Mouse (Mus musculus) granulocyte monocyte progenitor cell, adult 5-6 weeks (primary cell): ENCODE measurements at regions not wholly inside any gene's neighbourhood (a gene's known extent, or its start where the extent isn't known, plus 50 kb on each side); places are given as distances from the start of the nearest gene placed in this dataset.

Source experiments
- ATAC-seq: replicated peaks from 2 replicates; pipeline ENCODE4 v1.8.0; 2016; ENCODE audit warnings: mild to moderate bottlenecking, moderate TSS enrichment, inconsistent platforms; ENCODE audit not compliant: poor library complexity, severe bottlenecking

DNA sequence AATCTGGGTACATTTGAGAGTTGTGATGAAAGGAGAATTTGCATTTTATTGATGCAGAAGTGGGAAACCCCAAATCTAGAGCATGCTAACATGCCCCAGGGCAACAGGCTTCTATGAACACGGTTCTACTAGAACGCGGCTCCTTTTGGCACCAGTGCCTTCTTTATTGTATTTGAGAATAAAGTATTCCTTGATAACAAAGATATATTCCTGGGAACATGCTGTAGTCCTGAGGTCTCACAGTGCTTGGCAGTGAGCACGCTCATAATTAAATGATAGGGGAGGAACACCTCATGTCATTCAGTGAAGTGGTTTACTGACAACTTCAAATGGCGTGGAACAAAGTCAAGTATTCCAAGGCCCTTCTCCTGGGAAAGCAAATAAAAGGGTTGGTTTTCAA lies 212.1 kb upstream of the Osr1 start:
- ATAC-seq, result no peak

DNA sequence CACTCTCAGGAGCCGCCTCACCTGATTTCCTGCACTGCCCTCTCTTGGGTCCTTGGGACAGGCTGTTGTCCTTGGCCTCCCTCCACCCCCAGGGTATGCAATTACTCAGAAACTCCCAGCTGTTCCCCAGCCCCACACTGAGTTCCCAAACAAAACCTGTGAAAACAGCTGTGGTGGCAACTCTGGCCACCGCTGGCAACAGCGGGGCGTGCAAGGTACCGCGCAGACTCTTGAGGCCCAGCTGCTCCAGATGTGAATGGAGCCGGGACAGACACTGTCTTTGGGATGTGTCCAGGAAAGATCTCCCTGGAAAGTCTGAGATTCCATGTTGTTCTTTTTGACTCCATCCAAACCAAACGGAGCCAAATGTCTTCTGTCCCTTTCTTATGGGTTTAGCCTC lies 211.0 kb upstream of the Osr1 start:
- no peak for ATAC-seq

- ATAC-seq, result no peak
Observed at GRCm38 (mm10) chr12:9365931-9366330, 204.0 kb upstream of the Osr1 start.

DNA sequence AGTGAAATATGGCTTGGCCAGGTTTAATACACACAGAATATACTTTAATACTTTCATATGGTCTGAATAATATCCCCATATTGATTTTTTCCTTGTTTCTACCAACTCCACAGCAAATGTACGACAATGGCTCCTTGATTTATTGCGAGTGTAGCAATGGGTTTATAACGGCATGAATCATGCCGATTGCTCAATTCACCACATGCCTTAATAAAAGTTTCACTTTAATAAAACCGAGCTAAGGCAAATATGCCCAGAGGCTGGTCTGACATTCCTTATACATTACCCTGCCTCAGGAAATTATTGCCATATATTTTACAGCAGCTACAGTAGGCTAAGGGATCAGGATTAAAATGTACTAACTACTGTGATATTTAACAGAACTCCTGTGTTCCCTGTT lies 201.2 kb upstream of the Osr1 start:
- ATAC-seq, result no peak

- ATAC-seq, result no peak
Observed at GRCm38 (mm10) chr12:9401956-9402355, 168.0 kb upstream of the Osr1 start.

- ATAC-seq, result no peak
Observed at GRCm38 (mm10) chr12:9404981-9405380, 164.9 kb upstream of the Osr1 start.

GRCm38 (mm10) chr12:9419311-9419710 lies 150.6 kb upstream of the Osr1 start:
- ATAC-seq, result no peak

GRCm38 (mm10) chr12:9430656-9431055 lies 139.3 kb upstream of the Osr1 start:
- ATAC-seq, result no peak

DNA sequence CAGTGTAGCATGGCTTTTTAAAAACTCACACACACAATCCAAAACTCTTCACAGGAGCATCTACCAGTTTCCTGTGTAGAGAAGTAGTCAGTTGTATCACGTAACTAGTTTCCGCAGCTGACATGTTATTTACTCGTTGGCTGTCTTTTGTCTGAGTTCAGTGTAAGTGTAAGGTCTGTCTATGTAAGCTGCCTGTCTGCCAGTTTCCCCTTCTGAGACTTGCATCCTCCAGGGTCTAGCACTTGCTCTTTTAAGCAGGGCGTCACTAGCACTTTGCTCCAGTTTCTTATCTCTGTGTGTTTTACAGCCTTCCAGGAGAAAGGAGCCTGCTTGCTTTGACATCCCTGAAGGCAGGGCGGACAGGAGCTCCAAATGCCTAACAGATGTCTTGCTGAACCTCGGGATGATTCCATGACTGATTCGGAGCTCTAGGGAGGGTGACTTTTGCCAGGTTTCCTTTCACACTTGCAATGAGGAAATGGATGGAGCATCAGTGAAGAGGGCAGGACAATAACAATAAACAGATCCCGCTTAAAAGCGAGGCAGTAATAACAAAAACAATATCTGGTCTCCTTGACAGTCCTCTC lies 131.2 kb upstream of the Osr1 start:
- no peak for ATAC-seq

GRCm38 (mm10) chr12:9450620-9451019 lies 119.3 kb upstream of the Osr1 start:
- no peak for ATAC-seq

- no peak for ATAC-seq
Observed at GRCm38 (mm10) chr12:9460193-9460592, 109.7 kb upstream of the Osr1 start.

DNA sequence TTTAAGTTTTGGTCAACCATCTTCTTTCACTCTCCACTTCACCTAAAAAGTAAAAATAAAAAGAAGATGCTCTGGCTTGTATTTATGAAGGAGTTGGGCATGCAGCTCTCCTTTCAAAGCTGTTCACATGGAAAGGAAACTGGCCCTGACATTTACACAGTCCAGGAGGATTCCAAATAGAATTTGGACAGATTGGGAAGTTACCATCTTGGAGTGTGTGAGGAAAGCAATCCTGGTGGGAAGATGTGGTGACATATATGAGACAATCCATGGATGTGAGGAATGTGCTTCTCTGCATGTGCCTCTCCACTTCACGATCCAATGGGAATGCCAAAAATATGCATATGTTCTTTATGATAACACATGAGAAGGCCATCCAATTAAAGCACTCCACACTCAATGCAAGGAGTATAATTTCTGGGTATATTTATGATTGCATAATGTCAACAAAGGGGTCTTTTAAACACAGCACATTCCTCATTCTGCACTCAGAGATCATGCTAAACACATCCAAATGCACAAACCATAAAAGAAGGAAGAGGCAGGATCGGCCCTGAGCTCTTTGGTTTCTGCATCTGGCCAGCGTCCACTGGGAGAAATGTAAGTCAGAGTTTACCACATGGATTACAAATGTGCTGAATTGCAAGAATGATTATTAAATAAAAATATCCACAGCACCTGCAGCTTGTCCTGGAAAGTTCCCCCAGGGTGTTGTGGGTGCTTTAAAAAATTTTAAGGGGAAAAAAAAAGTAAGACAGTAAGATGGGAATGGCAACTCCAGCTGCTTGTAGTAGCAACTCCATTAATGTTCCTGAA lies 100.1 kb upstream of the Osr1 start:
- no peak for ATAC-seq

DNA sequence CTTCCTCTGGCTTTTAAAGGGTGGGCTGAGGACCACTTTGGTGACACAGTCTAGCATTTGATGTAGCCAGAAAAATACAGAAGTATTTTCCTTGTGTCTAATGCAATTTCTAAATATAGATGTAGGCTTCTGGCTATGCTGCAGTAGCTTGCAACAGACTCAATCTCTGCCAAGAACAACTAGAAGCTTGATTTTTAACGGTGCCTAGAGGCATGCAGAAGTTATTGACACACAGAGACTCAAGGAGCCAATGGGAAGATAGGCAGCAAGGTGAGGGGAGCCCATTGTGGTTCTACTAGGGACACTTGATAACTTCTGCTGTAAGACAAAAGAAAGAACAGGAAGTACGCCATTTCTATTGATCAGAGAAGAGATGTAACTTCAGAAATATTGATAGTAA lies 94.1 kb upstream of the Osr1 start:
- ATAC-seq, result no peak

GRCm38 (mm10) chr12:9478201-9478600 lies 91.7 kb upstream of the Osr1 start:
- no peak for ATAC-seq

DNA sequence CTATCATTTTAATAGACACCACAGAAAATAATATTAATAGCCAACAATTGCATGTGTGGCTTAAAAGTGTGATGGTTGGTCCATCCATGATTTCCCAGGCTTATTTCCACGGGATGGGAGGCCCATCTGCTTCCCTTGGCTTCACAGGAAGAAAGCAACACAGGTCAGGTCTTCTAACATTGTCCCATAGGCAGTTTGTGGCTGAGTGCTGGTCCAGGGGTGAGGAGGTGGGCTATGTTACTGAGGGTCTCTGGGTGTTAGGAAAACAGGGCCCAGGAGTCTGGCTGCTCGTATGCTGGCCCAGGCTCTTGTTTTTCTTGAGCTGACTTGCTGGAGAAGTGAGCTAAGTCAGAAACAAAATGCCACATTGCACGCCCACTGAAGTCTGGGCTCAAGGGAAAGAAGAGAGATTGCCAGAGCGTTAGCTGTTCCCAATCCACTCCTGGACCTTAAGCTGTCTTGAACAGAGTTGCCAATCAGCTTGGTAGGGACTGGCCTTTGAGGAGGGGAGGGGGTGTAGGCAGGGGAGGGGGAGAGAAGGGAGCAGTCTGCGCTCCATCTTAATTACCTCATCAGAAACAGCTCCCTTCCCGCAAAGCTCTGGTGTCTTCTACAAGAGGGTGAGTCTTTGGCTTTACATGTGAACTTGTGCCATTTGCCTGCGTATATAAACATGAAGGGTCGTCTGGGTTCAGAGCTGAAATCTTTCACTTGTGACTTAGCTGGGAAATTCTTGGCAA lies 82.1 kb upstream of the Osr1 start:
- ATAC-seq, result no peak

DNA sequence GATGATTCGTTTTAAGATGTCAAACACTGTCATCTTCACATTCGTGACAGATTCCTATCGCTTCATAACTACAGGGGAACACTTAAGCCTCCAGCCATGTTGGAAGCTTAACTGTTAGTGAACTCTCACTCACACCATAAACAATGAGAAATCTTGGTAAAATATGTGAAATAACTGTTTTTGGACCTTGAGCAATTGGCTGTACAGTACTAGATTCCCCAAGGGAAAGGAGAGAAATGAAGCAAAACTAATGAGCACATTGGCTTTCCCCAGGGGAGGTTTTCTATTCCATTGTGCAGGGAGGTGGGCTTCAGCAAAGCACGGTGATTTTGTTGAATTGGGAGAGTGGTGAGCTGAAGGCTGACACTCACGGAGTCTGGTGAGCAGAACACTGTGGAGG lies 56.0 kb upstream of the Osr1 start:
- ATAC-seq, result no peak

DNA sequence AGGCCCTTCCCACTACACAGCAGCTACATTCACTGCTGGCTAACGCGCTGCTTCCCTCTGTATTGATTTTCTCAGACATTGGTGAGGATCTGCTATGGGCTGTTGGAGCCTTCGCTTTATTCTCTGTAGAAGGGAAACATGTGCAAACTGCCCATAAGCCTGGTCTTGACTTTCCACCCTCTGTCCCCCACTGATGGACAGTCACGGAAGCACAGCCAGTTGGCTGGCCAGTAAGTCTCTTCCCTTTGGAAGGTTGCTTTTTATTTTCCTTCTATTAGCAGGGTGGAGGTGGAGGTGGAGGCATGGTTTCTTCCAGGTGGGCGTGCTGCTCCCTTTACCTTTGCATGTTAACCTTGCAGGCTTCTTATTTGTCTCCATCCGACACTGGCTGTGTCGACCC lies 51.1 kb upstream of the Osr1 start:
- ATAC-seq, result no peak

- ATAC-seq, result no peak
Observed at GRCm38 (mm10) chr12:9519346-9519745, 50.6 kb upstream of the Osr1 start.
